Mouse (Mus musculus): ENCODE data around the gene Lhpp. TPM values are rescaled to one million over a fixed set of nuclear protein-coding genes. Genes with fewer than 3 reads are reported as not detected.
A peak's percentile ranks its signal among the peaks of the same experiment; 100 is the strongest.

The Lhpp gene
- polyA plus RNA-seq, 2 experiments = 5.6 to 6.0 TPM

DNA sequence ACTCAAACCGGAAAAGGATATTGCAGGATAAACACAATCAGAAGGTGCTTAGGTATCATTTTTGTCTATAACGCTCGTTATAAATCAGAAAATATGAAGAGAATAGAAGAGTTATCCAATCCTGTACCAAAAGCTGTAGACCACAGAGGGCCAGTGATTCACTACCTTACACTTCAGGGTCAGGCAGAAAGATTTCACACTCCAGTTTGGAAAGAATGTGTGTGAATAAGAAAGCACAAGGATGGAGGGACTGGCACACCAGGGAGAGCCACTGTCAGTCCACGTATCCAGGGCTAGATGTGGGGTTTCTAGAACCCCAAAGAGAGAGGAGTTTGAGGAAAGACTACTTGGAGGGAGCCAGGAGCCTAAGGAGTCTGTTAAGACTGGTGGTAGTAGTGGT is 33.5 kb upstream of the Lhpp start:
- H3K36me3 ChIP-seq (replicated peaks; ENCODE audit: control insufficient read depth, insufficient read depth, low read depth) = no peaks in the 10 kb centered on the region
- TF ChIP-seq CTCF (IDR thresholded peaks at IDR 0.05; ENCODE audit: low read depth) = no peak
- TF ChIP-seq EP300 (IDR thresholded peaks at IDR 0.05; ENCODE audit: low read depth) = no peak
- peak overlapping the region; percentile 60 to 80; a peak in 3 of 4 replicates for H3K4me3 ChIP-seq (ENCODE audit: insufficient read depth in 1 of 2, low read depth in 2 of 2, low read length in 2 of 2)
- ATAC-seq (ENCODE audit: insufficient read depth) = no peak
- peaks cover 23 to 27% of the 10 kb centered on the region in 2 experiments for H3K4me1 ChIP-seq (replicated peaks; ENCODE audit: control insufficient read depth in 2 of 2, insufficient read depth in 2 of 2, low read length in 1 of 2)
- H3K9ac ChIP-seq (replicated peaks) = peak overlapping the region; percentile 57
- H3K27ac ChIP-seq = 0 out of 2 replicates have a peak overlapping the region, but pooled peaks have one; percentile 33
- H3K4me2 ChIP-seq (ENCODE audit: low read depth) = peak overlapping the region; percentile 72
- H3K9me3 ChIP-seq (ENCODE audit: control insufficient read depth, low read length) = no peaks in the 10 kb centered on the region
- 44% methylated on average over 4 of the region's 4 CpGs for WGBS (ENCODE audit: insufficient replicate concordance)
- no peak for DNase-seq (ENCODE audit: low read depth in 3 of 3, low spot score in 3 of 3)
- no peaks in the 10 kb centered on the region for H3K27me3 ChIP-seq (ENCODE audit: control insufficient read depth, insufficient read depth, low read length)

DNA sequence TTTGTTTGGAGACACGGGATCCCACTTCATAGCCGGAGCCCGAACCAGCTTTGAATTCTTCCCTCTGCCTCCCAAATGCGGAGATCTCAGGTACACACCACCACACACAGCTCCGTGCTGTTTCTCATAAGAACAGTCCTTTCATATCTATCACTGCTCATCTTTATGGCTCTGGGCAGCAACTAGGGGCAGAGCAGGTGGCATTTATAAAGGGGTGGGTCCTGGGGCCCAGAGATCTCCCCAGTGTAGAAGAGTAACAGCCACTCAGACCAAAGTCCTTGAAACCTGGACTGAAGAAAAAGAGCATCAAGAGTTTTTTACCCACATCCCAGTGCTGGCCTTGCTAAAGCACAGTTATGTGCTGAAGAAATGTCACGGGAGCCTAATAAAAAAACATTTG is 29.9 kb upstream of the Lhpp start:
- no peak overlapping the region for H3K4me2 ChIP-seq (ENCODE audit: low read depth)
- TF ChIP-seq EP300 (IDR thresholded peaks at IDR 0.05; ENCODE audit: low read depth) = no peak
- no peak for TF ChIP-seq CTCF (IDR thresholded peaks at IDR 0.05; ENCODE audit: low read depth)
- H3K9me3 ChIP-seq (ENCODE audit: control insufficient read depth, low read length) = no peaks in the 10 kb centered on the region
- H3K27ac ChIP-seq = no peak overlapping the region
- no peak overlapping the region for H3K9ac ChIP-seq (replicated peaks)
- H3K4me1 ChIP-seq (replicated peaks; ENCODE audit: control insufficient read depth in 2 of 2, insufficient read depth in 2 of 2, low read length in 1 of 2) = peaks cover 6% of the 10 kb centered on the region in 2 experiments
- DNase-seq (ENCODE audit: low read depth in 3 of 3, low spot score in 3 of 3) (no peak), ATAC-seq (ENCODE audit: insufficient read depth) (no peak)
- H3K27me3 ChIP-seq (ENCODE audit: control insufficient read depth, insufficient read depth, low read length) = no peaks in the 10 kb centered on the region
- H3K36me3 ChIP-seq (replicated peaks; ENCODE audit: control insufficient read depth, insufficient read depth, low read depth) = no peaks in the 10 kb centered on the region
- no peak overlapping the region for H3K4me3 ChIP-seq (ENCODE audit: insufficient read depth in 1 of 2, low read depth in 2 of 2, low read length in 2 of 2)
- 53% methylated on average over 6 of the region's 6 CpGs for WGBS (ENCODE audit: insufficient replicate concordance)

DNA sequence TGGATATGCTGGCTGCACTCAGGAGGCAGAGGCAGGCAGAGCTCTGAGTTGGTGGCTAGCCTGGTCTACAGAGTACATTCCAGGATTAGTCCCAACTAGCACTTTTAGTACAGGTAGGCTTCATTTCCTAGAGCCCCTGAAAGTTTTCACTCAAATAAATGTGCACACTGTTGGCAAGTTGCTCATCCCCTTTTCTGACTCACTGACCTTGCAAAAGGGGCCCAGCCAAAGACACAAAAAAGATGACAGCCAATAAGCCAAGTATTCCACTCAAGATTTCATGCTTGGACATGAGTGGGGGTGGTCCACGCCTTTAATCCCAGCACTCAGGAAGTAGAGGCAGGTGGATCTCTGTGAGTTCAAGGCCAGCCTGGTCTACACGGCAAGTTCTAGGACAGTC is 29.0 kb upstream of the Lhpp start:
- TF ChIP-seq EP300 (IDR thresholded peaks at IDR 0.05; ENCODE audit: low read depth) = no peak
- TF ChIP-seq CTCF (IDR thresholded peaks at IDR 0.05; ENCODE audit: low read depth) = no peak
- ATAC-seq (ENCODE audit: insufficient read depth) = no peak
- Histone ChIP-seq H3K36me3 (replicated peaks; ENCODE audit: control insufficient read depth, insufficient read depth, low read depth) (no peaks in the 10 kb centered on the region), H3K27me3 (ENCODE audit: control insufficient read depth, insufficient read depth, low read length) (no peaks in the 10 kb centered on the region), H3K4me3 (ENCODE audit: insufficient read depth in 1 of 2, low read depth in 2 of 2, low read length in 2 of 2) (no peak overlapping the region), H3K9ac (replicated peaks) (no peak overlapping the region), H3K4me2 (ENCODE audit: low read depth) (no peak overlapping the region), H3K27ac (no peak overlapping the region), H3K9me3 (ENCODE audit: control insufficient read depth, low read length) (no peaks in the 10 kb centered on the region), H3K4me1 (replicated peaks; ENCODE audit: control insufficient read depth in 2 of 2, insufficient read depth in 2 of 2, low read length in 1 of 2) (peaks cover 5 to 6% of the 10 kb centered on the region in 2 experiments)
- 68% methylated on average over 2 of the region's 2 CpGs for WGBS (ENCODE audit: insufficient replicate concordance)
- no peak for DNase-seq (ENCODE audit: low read depth in 3 of 3, low spot score in 3 of 3)

DNA sequence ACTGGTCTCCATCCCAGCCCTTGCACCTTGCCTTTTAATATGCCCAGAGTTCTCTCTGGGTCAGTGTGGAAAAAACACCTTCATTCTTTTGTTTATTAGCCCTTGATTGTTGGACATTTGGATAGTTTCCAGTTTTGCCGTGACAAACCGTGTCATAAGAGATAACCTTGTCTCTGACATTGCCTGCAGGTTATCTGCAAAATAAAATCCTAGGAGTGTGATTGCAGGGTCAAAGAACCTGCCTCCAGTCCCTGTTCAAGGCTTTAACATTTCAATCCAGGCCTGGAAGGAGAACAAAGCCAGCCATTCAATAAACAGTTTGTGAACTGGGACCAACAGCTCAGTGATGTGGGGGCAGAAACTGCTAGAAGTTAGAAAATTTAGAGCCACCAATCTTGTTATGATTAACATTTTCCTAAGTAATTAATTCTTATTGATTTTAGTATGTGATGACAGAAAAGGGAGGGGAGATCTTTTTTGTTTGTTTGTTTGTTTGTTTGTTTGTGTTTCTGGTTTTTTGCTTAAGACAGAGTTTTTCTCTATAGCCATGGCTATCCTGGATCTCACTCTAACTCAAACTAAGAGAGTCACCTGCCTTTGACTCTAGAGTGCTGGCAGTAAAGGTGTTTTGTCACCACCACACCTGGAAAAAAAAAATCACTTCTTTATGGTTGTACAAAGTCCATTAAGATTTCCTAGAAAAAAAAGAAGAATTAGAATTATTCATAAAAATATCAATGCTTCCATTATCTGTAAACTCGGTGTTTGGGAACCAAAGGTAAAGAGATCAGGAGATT is 24.5 kb upstream of the Lhpp start:
- H3K4me2 ChIP-seq (ENCODE audit: low read depth) = no peak overlapping the region
- no peak overlapping the region for H3K27ac ChIP-seq
- WGBS (ENCODE audit: insufficient replicate concordance) = 33% methylated on average over 3 of the region's 3 CpGs
- H3K27me3 ChIP-seq (ENCODE audit: control insufficient read depth, insufficient read depth, low read length) = no peaks in the 10 kb centered on the region
- no peaks in the 10 kb centered on the region for H3K4me1 ChIP-seq (replicated peaks; ENCODE audit: control insufficient read depth in 2 of 2, insufficient read depth in 2 of 2, low read length in 1 of 2)
- no peaks in the 10 kb centered on the region for H3K36me3 ChIP-seq (replicated peaks; ENCODE audit: control insufficient read depth, insufficient read depth, low read depth)
- H3K4me3 ChIP-seq (ENCODE audit: insufficient read depth in 1 of 2, low read depth in 2 of 2, low read length in 2 of 2) = no peak overlapping the region
- no peak for TF ChIP-seq EP300 (IDR thresholded peaks at IDR 0.05; ENCODE audit: low read depth)
- no peak for TF ChIP-seq CTCF (IDR thresholded peaks at IDR 0.05; ENCODE audit: low read depth)
- no peaks in the 10 kb centered on the region for H3K9me3 ChIP-seq (ENCODE audit: control insufficient read depth, low read length)
- H3K9ac ChIP-seq (replicated peaks) = no peak overlapping the region
- DNase-seq (ENCODE audit: low read depth in 3 of 3, low spot score in 3 of 3) (no peak), ATAC-seq (ENCODE audit: insufficient read depth) (no peak)

DNA sequence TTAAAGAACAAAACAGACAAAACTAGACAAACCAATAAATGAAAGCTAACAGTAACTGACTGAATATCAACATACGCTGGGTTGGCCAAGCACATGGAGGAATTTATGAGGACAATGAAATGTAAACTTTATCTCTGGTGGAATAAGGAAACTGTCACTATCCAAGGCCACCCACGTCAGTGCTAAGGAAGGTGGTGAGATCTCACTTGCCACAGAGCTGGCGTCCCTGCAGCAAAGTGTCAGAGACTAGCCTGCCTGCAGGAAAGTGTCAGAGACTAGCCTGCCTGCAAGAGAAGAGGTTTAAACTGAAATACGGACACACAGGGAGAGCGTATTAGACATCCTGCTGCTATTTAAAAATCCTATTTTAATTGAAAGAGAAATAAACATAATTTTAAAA is 23.3 kb upstream of the Lhpp start:
- H3K36me3 ChIP-seq (replicated peaks; ENCODE audit: control insufficient read depth, insufficient read depth, low read depth) = no peaks in the 10 kb centered on the region
- H3K27me3 ChIP-seq (ENCODE audit: control insufficient read depth, insufficient read depth, low read length) = no peaks in the 10 kb centered on the region
- H3K4me3 ChIP-seq (ENCODE audit: insufficient read depth in 1 of 2, low read depth in 2 of 2, low read length in 2 of 2) = no peak overlapping the region
- H3K9me3 ChIP-seq (ENCODE audit: control insufficient read depth, low read length) = no peaks in the 10 kb centered on the region
- ATAC-seq (ENCODE audit: insufficient read depth) (no peak), DNase-seq (ENCODE audit: low read depth in 3 of 3, low spot score in 3 of 3) (no peak)
- no peak overlapping the region for H3K27ac ChIP-seq
- no peak overlapping the region for H3K4me2 ChIP-seq (ENCODE audit: low read depth)
- 57% methylated on average over 5 of the region's 5 CpGs for WGBS (ENCODE audit: insufficient replicate concordance)
- TF ChIP-seq CTCF (IDR thresholded peaks at IDR 0.05; ENCODE audit: low read depth) (no peak), EP300 (IDR thresholded peaks at IDR 0.05; ENCODE audit: low read depth) (no peak)
- no peaks in the 10 kb centered on the region for H3K4me1 ChIP-seq (replicated peaks; ENCODE audit: control insufficient read depth in 2 of 2, insufficient read depth in 2 of 2, low read length in 1 of 2)
- H3K9ac ChIP-seq (replicated peaks) = no peak overlapping the region
